Mouse (Mus musculus): Measurements from ENCODE around the gene Klk6. TPM values are rescaled to one million over a fixed set of nuclear protein-coding genes. Genes with fewer than 3 reads are reported as not detected.

Klk6 gene
- not detected in 2 replicates for polyA plus RNA-seq (2015; fragmentation: Nextera tagmentation; extraction: Ambion mirVana)

GRCm38 (mm10) chr7:43824199-43824598, at the start of gene Klk6:
Klk6 (plus strand) TSS chr7:43824499.
- no peak for TF ChIP-seq CTCF (IDR thresholded peaks at IDR 0.05; ENCODE audit: low read depth)
- Histone ChIP-seq H3K36me3 (ENCODE audit: control insufficient read depth, insufficient read depth) (no peaks in the 10 kb centered on the region), H3K9ac (ENCODE audit: low read depth, low read length) (no peak within 1 kb of the TSS), H3K4me2 (replicated peaks; ENCODE audit: low read depth) (no peak within 1 kb of the TSS), H3K9me3 (ENCODE audit: control insufficient read depth) (no peaks in the 10 kb centered on the region), H3K27me3 (replicated peaks; ENCODE audit: control insufficient read depth, insufficient read depth, low read length) (no peaks in the 10 kb centered on the region), H3K4me3 (ENCODE audit: low read depth, low read length) (no peak within 1 kb of the TSS), H3K27ac (ENCODE audit: low read depth, low read length) (no peak within 1 kb of the TSS), H3K4me1 (replicated peaks; ENCODE audit: control insufficient read depth, insufficient read depth, low read length) (no peaks in the 10 kb centered on the region)
- WGBS = 78% methylated on average over 10 of the region's 10 CpGs
- no peak for ATAC-seq

DNA sequence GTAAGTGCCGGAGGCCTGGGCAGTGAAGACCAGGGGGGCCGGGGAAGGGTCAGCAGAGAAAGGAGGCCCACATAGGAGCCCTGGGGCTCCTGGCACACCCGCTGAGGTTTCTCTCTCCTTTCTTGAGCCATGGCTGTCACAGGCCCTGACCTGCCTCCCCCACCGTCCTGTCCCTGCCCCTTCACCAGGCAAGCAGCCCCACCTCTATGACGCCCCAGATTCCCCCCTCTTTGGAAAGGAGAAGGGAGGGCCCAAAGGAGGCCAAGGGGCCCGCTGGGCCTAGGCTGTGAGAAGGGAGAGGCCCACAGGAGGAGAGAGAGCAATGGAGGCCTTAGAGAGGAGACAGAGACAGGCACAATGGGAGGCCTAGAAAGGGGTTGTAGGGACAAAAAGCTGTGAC, 49.5 kb upstream of the Klk6 start:
- no peaks in the 10 kb centered on the region for H3K27me3 ChIP-seq (replicated peaks; ENCODE audit: control insufficient read depth, insufficient read depth, low read length)
- H3K27ac ChIP-seq (ENCODE audit: low read depth, low read length) = no peak overlapping the region
- H3K36me3 ChIP-seq (ENCODE audit: control insufficient read depth, insufficient read depth) = no peaks in the 10 kb centered on the region
- H3K4me2 ChIP-seq (replicated peaks; ENCODE audit: low read depth) = no peak overlapping the region
- no peaks in the 10 kb centered on the region for H3K9me3 ChIP-seq (ENCODE audit: control insufficient read depth)
- no peak for TF ChIP-seq CTCF (IDR thresholded peaks at IDR 0.05; ENCODE audit: low read depth)
- no peak overlapping the region for H3K9ac ChIP-seq (ENCODE audit: low read depth, low read length)
- ATAC-seq = no peak
- H3K4me3 ChIP-seq (ENCODE audit: low read depth, low read length) = no peak overlapping the region
- no peaks in the 10 kb centered on the region for H3K4me1 ChIP-seq (replicated peaks; ENCODE audit: control insufficient read depth, insufficient read depth, low read length)
- 59% methylated on average over 6 of the region's 6 CpGs for WGBS

- 52% methylated on average over 7 of the region's 7 CpGs for WGBS
- Histone ChIP-seq H3K9me3 (ENCODE audit: control insufficient read depth) (no peaks in the 10 kb centered on the region), H3K36me3 (ENCODE audit: control insufficient read depth, insufficient read depth) (no peaks in the 10 kb centered on the region), H3K9ac (ENCODE audit: low read depth, low read length) (no peak overlapping the region), H3K27ac (ENCODE audit: low read depth, low read length) (no peak overlapping the region), H3K27me3 (replicated peaks; ENCODE audit: control insufficient read depth, insufficient read depth, low read length) (no peaks in the 10 kb centered on the region), H3K4me1 (replicated peaks; ENCODE audit: control insufficient read depth, insufficient read depth, low read length) (no peaks in the 10 kb centered on the region), H3K4me2 (replicated peaks; ENCODE audit: low read depth) (no peak overlapping the region), H3K4me3 (ENCODE audit: low read depth, low read length) (no peak overlapping the region)
- ATAC-seq = no peak
- TF ChIP-seq CTCF (IDR thresholded peaks at IDR 0.05; ENCODE audit: low read depth) = no peak
These were observed 48.8 kb upstream of the Klk6 start for GRCm38 (mm10) chr7:43775311-43776057.

- Histone ChIP-seq H3K4me2 (replicated peaks; ENCODE audit: low read depth) (no peak overlapping the region), H3K27me3 (replicated peaks; ENCODE audit: control insufficient read depth, insufficient read depth, low read length) (no peaks in the 10 kb centered on the region), H3K9ac (ENCODE audit: low read depth, low read length) (no peak overlapping the region), H3K4me3 (ENCODE audit: low read depth, low read length) (no peak overlapping the region), H3K36me3 (ENCODE audit: control insufficient read depth, insufficient read depth) (no peaks in the 10 kb centered on the region), H3K27ac (ENCODE audit: low read depth, low read length) (no peak overlapping the region), H3K9me3 (ENCODE audit: control insufficient read depth) (no peaks in the 10 kb centered on the region), H3K4me1 (replicated peaks; ENCODE audit: control insufficient read depth, insufficient read depth, low read length) (no peaks in the 10 kb centered on the region)
- WGBS = 79% methylated on average over 5 of the region's 5 CpGs
- TF ChIP-seq CTCF (IDR thresholded peaks at IDR 0.05; ENCODE audit: low read depth) = no peak
- ATAC-seq = no peak
These were observed 47.8 kb upstream of the Klk6 start for GRCm38 (mm10) chr7:43776506-43776905.

- Histone ChIP-seq H3K9ac (ENCODE audit: low read depth, low read length) (no peak overlapping the region), H3K4me1 (replicated peaks; ENCODE audit: control insufficient read depth, insufficient read depth, low read length) (no peaks in the 10 kb centered on the region), H3K27me3 (replicated peaks; ENCODE audit: control insufficient read depth, insufficient read depth, low read length) (no peaks in the 10 kb centered on the region), H3K4me2 (replicated peaks; ENCODE audit: low read depth) (no peak overlapping the region), H3K9me3 (ENCODE audit: control insufficient read depth) (no peaks in the 10 kb centered on the region), H3K27ac (ENCODE audit: low read depth, low read length) (no peak overlapping the region), H3K36me3 (ENCODE audit: control insufficient read depth, insufficient read depth) (no peaks in the 10 kb centered on the region), H3K4me3 (ENCODE audit: low read depth, low read length) (no peak overlapping the region)
- no peak for TF ChIP-seq CTCF (IDR thresholded peaks at IDR 0.05; ENCODE audit: low read depth)
- 87% methylated on average over 12 of the region's 12 CpGs for WGBS
- no peak for ATAC-seq
These were observed 46.9 kb upstream of the Klk6 start for GRCm38 (mm10) chr7:43777423-43777822.

DNA sequence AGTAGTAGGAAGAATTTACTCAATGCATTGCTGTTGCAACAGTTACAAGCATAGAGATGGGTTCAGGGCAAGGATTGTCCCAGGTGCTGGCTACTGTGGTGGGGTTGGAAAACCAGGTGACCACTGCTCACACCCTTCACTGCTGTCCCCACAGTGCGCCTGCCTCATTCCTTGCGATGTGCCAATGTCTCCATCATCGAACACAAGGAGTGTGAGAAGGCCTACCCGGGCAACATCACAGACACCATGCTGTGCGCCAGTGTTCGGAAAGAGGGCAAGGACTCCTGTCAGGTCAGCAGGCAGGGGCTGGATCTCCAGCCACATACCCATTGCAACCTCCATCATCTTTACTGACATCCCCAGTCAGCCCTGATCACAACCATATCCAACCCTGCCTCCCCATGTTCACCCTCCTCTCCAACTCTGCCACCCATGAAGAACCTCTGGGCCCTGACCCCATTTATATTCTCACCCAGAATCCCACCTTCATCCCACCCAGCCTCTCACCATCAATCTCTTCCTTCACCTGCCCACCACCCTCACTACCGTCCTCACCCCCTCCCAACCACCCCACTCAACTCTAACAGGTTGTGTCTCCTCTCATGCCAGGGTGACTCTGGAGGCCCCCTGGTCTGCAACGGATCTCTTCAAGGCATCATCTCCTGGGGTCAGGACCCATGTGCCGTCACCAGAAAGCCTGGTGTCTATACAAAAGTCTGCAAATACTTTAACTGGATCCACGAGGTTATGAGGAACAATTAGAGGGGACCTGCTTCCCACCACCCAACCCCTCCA, 45.9 kb upstream of the Klk6 start:
- Histone ChIP-seq H3K27ac (ENCODE audit: low read depth, low read length) (no peak overlapping the region), H3K27me3 (replicated peaks; ENCODE audit: control insufficient read depth, insufficient read depth, low read length) (0 out of 2 replicates have a peak, but pooled peaks cover 6% of the 10 kb centered on the region), H3K9me3 (ENCODE audit: control insufficient read depth) (no peaks in the 10 kb centered on the region), H3K9ac (ENCODE audit: low read depth, low read length) (no peak overlapping the region), H3K4me3 (ENCODE audit: low read depth, low read length) (no peak overlapping the region), H3K4me1 (replicated peaks; ENCODE audit: control insufficient read depth, insufficient read depth, low read length) (0 out of 2 replicates have a peak, but pooled peaks cover 2% of the 10 kb centered on the region), H3K4me2 (replicated peaks; ENCODE audit: low read depth) (no peak overlapping the region), H3K36me3 (ENCODE audit: control insufficient read depth, insufficient read depth) (no peaks in the 10 kb centered on the region)
- no peak for TF ChIP-seq CTCF (IDR thresholded peaks at IDR 0.05; ENCODE audit: low read depth)
- WGBS = 89% methylated on average over 10 of the region's 10 CpGs
- ATAC-seq = no peak
